Mouse (Mus musculus) midbrain, embryonic 14.5 days (tissue): Measurements from ENCODE around the gene Pak6. TPM values are rescaled to one million over a fixed set of nuclear protein-coding genes. Genes with fewer than 3 reads are reported as not detected.

Experiments used
- ATAC-seq: fragments of 200-750 bp; cut with Nextera tagmentation; 2 replicates; pipeline ENCODE4 v1.8.0; 2017; ENCODE audit warnings: moderate number of reproducible peaks, moderate library complexity; ENCODE audit not compliant: low FRiP score, low TSS enrichment
- DNase-seq: peaks from one replicate; pipeline ENCODE4 v3.0.0-alpha.2; 2015
- H3K27ac ChIP-seq: fragments of 300-500 bp; sonication (generic); replicated peaks from 2 replicates; pipeline ENCODE4 v1.5.1; 2014; ENCODE audit warnings: mild to moderate bottlenecking, low read depth, low read length, moderate library complexity
- H3K27me3 ChIP-seq: fragments of 300-500 bp; sonication (generic); 2 replicates; pipeline ENCODE4 v1.6.1; 2014; ENCODE audit warnings: low read length, control low read depth, mixed read lengths; ENCODE audit not compliant: control insufficient read depth, insufficient read depth
- H3K36me3 ChIP-seq: fragments of 300-500 bp; sonication (generic); 2 replicates; pipeline ENCODE4 v1.6.1; 2014; ENCODE audit warnings: low read length, control low read depth; ENCODE audit not compliant: control insufficient read depth, insufficient read depth
- H3K4me1 ChIP-seq: fragments of 300-500 bp; sonication (generic); 2 replicates; pipeline ENCODE4 v1.6.1; 2014; ENCODE audit warnings: mild to moderate bottlenecking, antibody characterized with exemption, low read length, control low read depth; ENCODE audit not compliant: control insufficient read depth, insufficient read depth
- H3K4me2 ChIP-seq: fragments of 300-500 bp; sonication (generic); 2 replicates; pipeline ENCODE4 v1.6.1; 2014; ENCODE audit warnings: mild to moderate bottlenecking, low read length, moderate library complexity
- H3K4me3 ChIP-seq: fragments of 300-500 bp; sonication (generic); replicated peaks from 2 replicates; pipeline ENCODE4 v1.5.1; 2014; ENCODE audit warnings: low read depth, low read length
- H3K9ac ChIP-seq: fragments of 300-500 bp; sonication (generic); replicated peaks from 2 replicates; pipeline ENCODE4 v1.6.1; 2014; ENCODE audit warnings: mild to moderate bottlenecking, low read length, moderate library complexity
- H3K9me3 ChIP-seq: fragments of 300-500 bp; sonication (generic); 2 replicates; pipeline ENCODE4 v1.6.1; 2016; ENCODE audit warnings: low read length, control low read depth, mixed read lengths; ENCODE audit not compliant: control insufficient read depth
- WGBS: fragments of 180-500 bp; shearing (Covaris S2); extraction: QIAGEN DNeasy Blood & Tissue Kit; methylation state at CpG from one replicate; pipeline ENCODE4 v1.1.7; 2014; 5-methylcytosine and 5-hydroxymethylcytosine counted together
- polyA plus RNA-seq: library from polyadenylated mRNA; unstranded; fragments of >200 nt; fragmentation: Nextera tagmentation; extraction: Ambion mirVana; gene quantifications from 2 replicates; pipeline ENCODE4 v1.2.1, GENCODE M21; 2014

The Pak6 gene
- polyA plus RNA-seq, 1 experiment from 2014 or later, result 32.4 TPM

GRCm38 (mm10) chr2:118725511-118725910, 62.4 kb downstream of the Pak6 start:
- 88% methylated on average over 4 of the region's 4 CpGs for WGBS
- H3K9ac ChIP-seq, result no peak overlapping the region
- peaks cover 5% of the 10 kb centered on the region; the same call in 1 of the 2 replicates for H3K4me1 ChIP-seq
- ATAC-seq (no peak), DNase-seq (no peak)
- H3K27ac ChIP-seq, result no peak overlapping the region
- no peak overlapping the region for H3K4me2 ChIP-seq
- no peaks in the 10 kb centered on the region for H3K9me3 ChIP-seq
- no peaks in the 10 kb centered on the region for H3K36me3 ChIP-seq
- 0 out of 2 replicates have a peak, but pooled peaks cover 5% of the 10 kb centered on the region for H3K27me3 ChIP-seq
- no peak overlapping the region for H3K4me3 ChIP-seq

- Histone ChIP-seq H3K9ac (no peak overlapping the region), H3K9me3 (no peaks in the 10 kb centered on the region), H3K27me3 (0 out of 2 replicates have a peak, but pooled peaks cover 5% of the 10 kb centered on the region), H3K27ac (no peak overlapping the region), H3K36me3 (no peaks in the 10 kb centered on the region), H3K4me2 (no peak overlapping the region), H3K4me1 (peaks cover 5% of the 10 kb centered on the region; the same call in 1 of the 2 replicates), H3K4me3 (no peak overlapping the region)
- 79% methylated on average over 2 of the region's 2 CpGs for WGBS
- DNase-seq (no peak), ATAC-seq (no peak)
Measured at GRCm38 (mm10) chr2:118726873-118727272, 63.8 kb downstream of the Pak6 start.

- H3K36me3 ChIP-seq, result no peaks in the 10 kb centered on the region
- H3K27ac ChIP-seq, result no peak overlapping the region
- no peak overlapping the region for H3K9ac ChIP-seq
- 32% methylated on average over 9 of the region's 9 CpGs for WGBS
- H3K4me2 ChIP-seq, result no peak overlapping the region
- peaks cover 5% of the 10 kb centered on the region; the same call in 1 of the 2 replicates for H3K4me1 ChIP-seq
- DNase-seq, result no peak
- 0 out of 2 replicates have a peak, but pooled peaks cover 5% of the 10 kb centered on the region for H3K27me3 ChIP-seq
- no peak for ATAC-seq
- no peak overlapping the region for H3K4me3 ChIP-seq
- H3K9me3 ChIP-seq, result no peaks in the 10 kb centered on the region
Measured at GRCm38 (mm10) chr2:118727911-118728310, 64.8 kb downstream of the Pak6 start.

- no peak within 1 kb of the TSS for H3K4me3 ChIP-seq
- H3K9ac ChIP-seq, result no peak within 1 kb of the TSS
- no peaks in the 10 kb centered on the region for H3K9me3 ChIP-seq
- ATAC-seq, result no peak
- WGBS, result 14% methylated on average over 7 of the region's 7 CpGs
- no peaks in the 10 kb centered on the region for H3K36me3 ChIP-seq
- no peak for DNase-seq
- no peak within 1 kb of the TSS for H3K4me2 ChIP-seq
- no peak within 1 kb of the TSS for H3K27ac ChIP-seq
- peaks cover 5% of the 10 kb centered on the region; the same call in 1 of the 2 replicates for H3K4me1 ChIP-seq
- H3K27me3 ChIP-seq, result 0 out of 2 replicates have a peak, but pooled peaks cover 5% of the 10 kb centered on the region
Measured at GRCm38 (mm10) chr2:118728337-118728736, 65.2 kb downstream of the Pak6 start, which contains the start of gene Plcb2. Plcb2 (minus strand) TSS chr2:118728438.

- H3K27me3 ChIP-seq, result 0 out of 2 replicates have a peak, but pooled peaks cover 5% of the 10 kb centered on the region
- H3K4me2 ChIP-seq, result no peak overlapping the region
- ATAC-seq, result no peak
- H3K4me3 ChIP-seq, result no peak overlapping the region
- H3K9me3 ChIP-seq, result no peaks in the 10 kb centered on the region
- whole genome bisulfite sequencing, result 54% methylated on average over 4 of the region's 4 CpGs
- no peak for DNase-seq
- peaks cover 5% of the 10 kb centered on the region; the same call in 1 of the 2 replicates for H3K4me1 ChIP-seq
- H3K36me3 ChIP-seq, result no peaks in the 10 kb centered on the region
- H3K27ac ChIP-seq, result no peak overlapping the region
- no peak overlapping the region for H3K9ac ChIP-seq
Measured at GRCm38 (mm10) chr2:118729194-118729593, 66.1 kb downstream of the Pak6 start.

GRCm38 (mm10) chr2:118729816-118730621, 66.9 kb downstream of the Pak6 start:
- Histone ChIP-seq H3K4me3 (no peak overlapping the region), H3K27me3 (0 out of 2 replicates have a peak, but pooled peaks cover 5% of the 10 kb centered on the region), H3K4me2 (no peak overlapping the region), H3K27ac (no peak overlapping the region), H3K36me3 (no peaks in the 10 kb centered on the region), H3K4me1 (peaks cover 5% of the 10 kb centered on the region; the same call in 1 of the 2 replicates), H3K9me3 (no peaks in the 10 kb centered on the region), H3K9ac (no peak overlapping the region)
- DNase-seq (no peak), ATAC-seq (no peak)
- 27% methylated on average over 8 of the region's 8 CpGs for WGBS

- ATAC-seq (no peak), DNase-seq (peak; percentile 75)
- Histone ChIP-seq H3K27me3 (0 out of 2 replicates have a peak, but pooled peaks cover 5% of the 10 kb centered on the region), H3K9me3 (no peaks in the 10 kb centered on the region), H3K4me2 (no peak overlapping the region), H3K9ac (no peak overlapping the region), H3K36me3 (no peaks in the 10 kb centered on the region), H3K27ac (no peak overlapping the region), H3K4me3 (no peak overlapping the region), H3K4me1 (peaks cover 5% of the 10 kb centered on the region; the same call in 1 of the 2 replicates)
- 20% methylated on average over 3 of the region's 3 CpGs for WGBS
Measured at GRCm38 (mm10) chr2:118730622-118730915, 67.5 kb downstream of the Pak6 start.

GRCm38 (mm10) chr2:118731981-118732380, 68.9 kb downstream of the Pak6 start:
- DNase-seq (no peak), ATAC-seq (no peak)
- Histone ChIP-seq H3K9ac (no peak overlapping the region), H3K27me3 (0 out of 2 replicates have a peak, but pooled peaks cover 5% of the 10 kb centered on the region), H3K4me2 (no peak overlapping the region), H3K36me3 (no peaks in the 10 kb centered on the region), H3K27ac (no peak overlapping the region), H3K9me3 (no peaks in the 10 kb centered on the region), H3K4me3 (no peak overlapping the region), H3K4me1 (peaks cover 5% of the 10 kb centered on the region; the same call in 1 of the 2 replicates)
- 88% methylated on average over 5 of the region's 5 CpGs for WGBS

GRCm38 (mm10) chr2:118733341-118733740, 70.2 kb downstream of the Pak6 start:
- Histone ChIP-seq H3K4me2 (no peak overlapping the region), H3K36me3 (no peaks in the 10 kb centered on the region), H3K27me3 (0 out of 2 replicates have a peak, but pooled peaks cover 5% of the 10 kb centered on the region), H3K9me3 (no peaks in the 10 kb centered on the region), H3K27ac (no peak overlapping the region), H3K9ac (no peak overlapping the region), H3K4me3 (no peak overlapping the region), H3K4me1 (peaks cover 1% of the 10 kb centered on the region; the same call in 1 of the 2 replicates)
- 52% methylated on average over 5 of the region's 5 CpGs for WGBS
- DNase-seq, result no peak
- no peak for ATAC-seq
